Mouse (Mus musculus) retina, embryonic 14.5 days (tissue): ENCODE measurements at regions not wholly inside any gene's neighbourhood (a gene's known extent, or its start where the extent isn't known, plus 50 kb on each side); places are given as distances from the start of the nearest gene placed in this dataset.

Experiments
- DNase-seq: peaks from one replicate; pipeline ENCODE4 v3.0.0-alpha.2; 2015; ENCODE audit warnings: low spot score

- no peak for DNase-seq
Measured at GRCm38 (mm10) chr17:44419405-44419729, 231.0 kb downstream of the Clic5 start.

GRCm38 (mm10) chr17:44420098-44421070 lies 232.0 kb downstream of the Clic5 start:
- no peak for DNase-seq

GRCm38 (mm10) chr17:44422161-44422560 lies 233.8 kb downstream of the Clic5 start:
- DNase-seq: no peak

- no peak for DNase-seq
Measured at GRCm38 (mm10) chr17:44422865-44423264, 234.5 kb downstream of the Clic5 start.

GRCm38 (mm10) chr17:44423471-44423985 lies 235.1 kb downstream of the Clic5 start:
- DNase-seq: no peak

- DNase-seq: no peak
Measured at GRCm38 (mm10) chr17:44432524-44433295, 244.3 kb downstream of the Clic5 start.

- no peak for DNase-seq
Measured at GRCm38 (mm10) chr17:44433296-44433653, 244.9 kb downstream of the Clic5 start.

- DNase-seq: no peak
Measured at GRCm38 (mm10) chr17:44436536-44437043, 248.2 kb downstream of the Clic5 start.

- no peak for DNase-seq
Measured at GRCm38 (mm10) chr17:44438526-44438925, 250.1 kb downstream of the Clic5 start.

- DNase-seq: no peak
Measured at GRCm38 (mm10) chr17:44443460-44443859, 255.1 kb downstream of the Clic5 start.

- no peak for DNase-seq
Measured at GRCm38 (mm10) chr17:44445361-44445760, 257.0 kb downstream of the Clic5 start.
